Mouse (Mus musculus): Measurements from ENCODE around the gene Gm10803.
"Not testable (repeated sequence)": the region's sequence is repeated elsewhere in the genome, so short reads cannot be mapped to it uniquely, and the experiment has no call there.

Gm10803 gene

DNA sequence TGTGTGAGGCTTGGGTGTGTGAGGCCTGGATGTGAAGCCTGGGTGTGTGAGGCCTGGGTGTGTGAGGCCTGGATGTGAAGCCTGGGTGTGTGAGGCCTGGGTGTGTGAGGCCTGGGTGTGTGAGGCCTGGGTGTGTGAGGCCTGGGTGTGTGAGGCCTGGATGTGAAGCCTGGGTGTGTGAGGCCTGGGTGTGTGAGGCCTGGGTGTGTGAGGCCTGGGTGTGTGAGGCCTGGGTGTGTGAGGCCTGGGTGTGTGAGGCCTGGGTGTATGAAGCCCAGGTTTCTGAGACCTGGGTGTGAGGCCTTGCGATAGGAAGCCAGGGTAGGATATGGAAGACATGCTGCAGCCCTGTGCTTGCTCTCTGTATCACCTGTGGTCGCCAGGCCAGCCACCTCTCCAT is at the start of gene Gm10803:
Gm10803 (plus strand) TSS at position 301 of the 400 bp plus-strand sequence.
- in situ Hi-C loops (cut with MboI) = not testable (repeated sequence)

DNA sequence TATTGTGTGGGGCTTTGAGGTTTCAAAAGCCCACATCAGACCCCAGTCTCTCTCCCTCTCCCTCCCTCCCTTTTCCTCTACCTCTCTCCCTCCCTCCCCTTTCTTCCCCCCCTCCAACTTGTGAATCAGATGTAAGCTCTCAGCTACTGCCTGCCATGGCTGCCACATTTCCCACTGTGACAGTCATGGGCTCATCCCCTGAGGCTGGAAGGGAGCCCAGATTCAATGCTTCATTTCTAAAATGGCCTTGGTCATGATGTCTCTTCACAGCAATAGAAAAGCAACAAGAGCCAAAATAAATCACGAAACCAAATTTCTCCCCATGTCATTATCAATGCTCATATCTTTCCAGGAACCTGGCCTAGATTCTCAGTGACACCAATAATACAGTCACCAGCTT is 49.5 kb upstream of the Gm10803 start:
- in situ Hi-C loops (cut with MboI) = no loop called here

DNA sequence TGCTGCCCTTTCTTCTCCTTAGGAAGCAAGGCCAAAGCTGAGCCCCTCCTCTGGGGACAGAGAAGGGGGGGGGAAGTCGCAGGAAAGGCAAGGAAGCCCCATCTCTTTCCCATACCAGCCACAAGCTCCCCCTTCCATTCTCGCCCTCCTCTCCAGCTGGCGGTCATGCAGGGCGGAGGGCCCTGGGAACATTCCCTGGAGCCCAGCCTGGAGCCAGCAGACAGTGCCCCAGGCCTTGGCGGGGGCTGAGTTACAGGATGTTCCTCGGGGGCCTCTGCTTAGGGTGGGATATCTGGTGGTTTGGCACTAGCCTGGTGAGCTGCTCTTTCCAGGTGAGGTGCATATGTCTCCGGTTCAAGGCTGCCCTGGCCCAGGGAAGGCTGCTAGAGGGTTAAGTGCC is 48.2 kb upstream of the Gm10803 start:
- in situ Hi-C loops (cut with MboI) = no loop called here

DNA sequence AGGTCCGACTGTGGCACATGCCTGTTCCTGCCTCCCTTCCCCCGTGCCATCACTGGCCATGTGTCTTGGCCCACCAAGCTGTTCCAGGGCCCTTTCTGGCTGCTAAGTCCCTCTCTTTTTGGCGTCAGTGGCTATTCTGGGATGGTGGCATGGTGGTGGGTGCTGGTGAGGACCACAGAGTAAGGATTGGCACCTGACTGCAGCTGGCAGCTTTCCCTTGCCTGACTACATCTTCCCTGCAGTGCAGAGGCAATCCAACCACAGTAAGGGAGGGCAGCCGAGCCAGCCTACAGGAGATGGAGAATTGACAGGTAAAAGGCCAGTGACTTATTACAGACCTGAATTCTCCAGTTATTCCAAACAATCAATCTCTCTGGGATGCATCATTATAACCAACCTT is 45.1 kb upstream of the Gm10803 start:
- in situ Hi-C loops (cut with MboI) = no loop called here

DNA sequence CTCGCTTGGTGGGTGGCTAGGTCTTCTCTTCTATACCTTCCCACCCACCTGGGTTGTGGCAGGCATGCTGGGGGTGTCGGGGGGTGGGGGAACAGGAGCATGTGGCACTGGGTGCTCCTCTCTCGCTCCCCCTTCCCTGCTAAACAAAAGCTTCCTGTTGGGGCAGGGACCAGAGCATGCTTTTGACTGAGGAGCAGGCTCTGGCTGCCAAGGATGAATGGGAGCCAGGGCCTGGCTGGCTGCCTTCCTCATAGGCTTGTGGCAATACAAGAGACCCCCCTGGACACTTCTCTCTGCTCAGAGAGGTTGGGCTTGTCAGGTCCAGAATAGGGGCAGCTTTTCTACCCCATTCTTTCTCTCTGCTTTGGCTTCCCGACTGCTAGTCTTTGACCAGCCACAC is 39.3 kb upstream of the Gm10803 start:
- in situ Hi-C loops (cut with MboI) = no loop called here

DNA sequence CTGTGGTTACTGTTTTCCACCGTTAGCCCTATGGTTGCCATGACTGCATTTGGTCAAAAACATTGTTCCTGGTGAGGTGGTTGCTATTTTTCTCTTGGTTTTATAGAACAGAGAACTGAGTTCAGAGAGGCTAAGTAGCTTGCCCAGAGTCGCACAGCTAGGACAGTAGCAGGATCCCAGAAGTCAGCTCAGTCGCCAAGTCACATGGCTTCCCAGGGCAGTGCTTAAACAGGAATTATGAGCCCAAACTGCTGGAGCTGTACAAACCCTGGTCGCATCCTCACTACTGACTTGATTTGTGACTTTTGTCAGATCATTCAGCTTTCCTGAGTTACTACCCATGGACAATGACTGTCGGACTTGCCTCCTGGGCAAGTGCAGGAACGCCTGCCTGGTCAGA is 38.8 kb upstream of the Gm10803 start:
- in situ Hi-C loops (cut with MboI) = no loop called here

DNA sequence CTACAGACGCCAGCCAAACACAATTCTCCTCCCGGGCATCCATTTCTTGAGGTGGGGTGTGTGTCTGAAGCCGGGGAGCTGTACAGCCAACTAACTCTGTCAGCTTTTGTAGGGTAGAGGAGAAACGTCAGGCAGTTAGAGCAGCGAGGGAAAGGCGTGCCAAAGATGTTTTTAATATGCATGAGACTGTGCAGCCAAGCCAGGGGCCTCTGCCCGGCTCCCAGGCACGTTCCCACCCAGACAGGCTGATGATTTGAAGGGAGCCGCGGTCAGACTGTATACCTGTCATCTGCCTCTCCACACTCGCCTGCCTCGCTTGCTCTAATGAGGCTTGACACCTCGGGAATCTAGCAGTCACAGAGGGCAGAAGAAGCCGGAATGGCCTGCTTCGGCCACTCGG is 38.4 kb upstream of the Gm10803 start:
- in situ Hi-C loops (cut with MboI) = no loop called here

DNA sequence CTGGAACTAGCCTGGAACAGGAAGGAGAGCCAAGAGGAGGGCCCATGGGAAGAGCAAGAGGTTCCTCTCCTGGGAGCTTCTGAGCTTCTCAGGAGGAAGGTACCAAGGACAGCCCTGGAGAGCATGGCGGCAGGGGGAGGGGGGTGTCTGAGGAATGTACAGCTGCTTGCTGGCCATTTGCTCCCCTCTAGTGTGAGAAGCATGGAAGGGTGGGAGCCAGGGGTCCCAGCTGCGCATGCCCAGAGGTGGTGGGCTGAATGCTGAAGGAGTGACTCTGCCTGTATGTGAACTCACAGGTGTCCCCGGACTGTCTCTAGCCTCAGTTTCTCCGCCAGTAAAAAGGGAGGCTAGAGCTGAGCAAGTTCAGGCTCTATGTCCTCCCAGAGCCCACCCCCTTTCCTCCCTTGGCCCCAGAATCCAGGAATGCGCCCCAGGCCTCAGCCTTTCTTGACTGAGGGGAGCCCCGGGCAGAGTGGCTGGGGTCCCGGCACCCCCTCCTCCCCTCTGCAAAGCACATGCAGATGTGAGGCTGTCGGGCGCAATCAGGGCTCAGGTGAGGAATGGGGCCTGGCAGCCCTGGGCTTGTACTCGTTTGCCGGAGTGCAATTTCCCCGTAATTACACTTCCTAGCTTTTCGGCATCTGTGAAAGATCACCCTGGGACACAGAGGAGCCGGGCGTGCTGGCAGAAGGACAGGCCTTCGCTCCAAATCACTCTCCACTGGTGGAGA is 35.2 kb upstream of the Gm10803 start:
- in situ Hi-C loops (cut with MboI) = no loop called here

DNA sequence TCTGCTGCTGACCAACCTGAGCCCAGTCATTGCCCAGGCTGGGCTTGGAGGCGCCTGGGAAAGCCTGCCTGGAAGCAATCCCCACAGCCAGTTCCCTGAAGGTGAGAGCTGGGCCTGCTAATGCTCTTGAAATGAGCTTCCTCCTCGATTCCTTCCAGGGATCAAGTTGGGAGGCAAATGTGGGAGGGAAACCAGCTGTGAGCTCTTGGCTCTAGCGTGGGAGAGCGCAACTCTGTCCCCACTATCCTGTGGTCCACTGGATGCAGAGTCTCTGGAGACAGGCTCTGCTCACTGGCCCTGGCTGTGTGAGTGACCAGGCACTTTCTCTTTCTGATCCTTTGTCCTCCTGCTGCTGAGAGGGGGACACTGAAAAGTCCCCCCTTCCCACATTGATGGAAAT is 30.8 kb upstream of the Gm10803 start:
- in situ Hi-C loops (cut with MboI) = no loop called here

DNA sequence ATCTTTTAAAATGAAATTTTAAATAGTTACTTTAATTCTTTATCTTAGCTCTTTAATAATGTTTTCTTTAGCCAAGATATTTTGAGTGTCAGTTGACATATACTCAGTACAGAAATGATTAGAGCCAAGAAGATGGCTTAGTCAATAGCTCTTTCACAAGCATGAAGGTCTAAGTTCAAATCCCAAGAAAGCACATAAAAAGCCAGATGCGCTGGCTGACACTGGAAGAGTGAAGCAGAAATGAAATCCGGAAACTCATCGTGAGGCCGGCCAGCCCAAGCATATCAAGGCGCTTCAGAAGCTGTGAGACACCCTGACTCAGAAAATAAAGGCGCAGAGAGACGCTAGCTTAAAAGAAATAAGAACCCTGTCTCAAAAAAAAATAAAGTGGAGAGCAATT is 26.5 kb upstream of the Gm10803 start:
- in situ Hi-C loops (cut with MboI) = no loop called here

DNA sequence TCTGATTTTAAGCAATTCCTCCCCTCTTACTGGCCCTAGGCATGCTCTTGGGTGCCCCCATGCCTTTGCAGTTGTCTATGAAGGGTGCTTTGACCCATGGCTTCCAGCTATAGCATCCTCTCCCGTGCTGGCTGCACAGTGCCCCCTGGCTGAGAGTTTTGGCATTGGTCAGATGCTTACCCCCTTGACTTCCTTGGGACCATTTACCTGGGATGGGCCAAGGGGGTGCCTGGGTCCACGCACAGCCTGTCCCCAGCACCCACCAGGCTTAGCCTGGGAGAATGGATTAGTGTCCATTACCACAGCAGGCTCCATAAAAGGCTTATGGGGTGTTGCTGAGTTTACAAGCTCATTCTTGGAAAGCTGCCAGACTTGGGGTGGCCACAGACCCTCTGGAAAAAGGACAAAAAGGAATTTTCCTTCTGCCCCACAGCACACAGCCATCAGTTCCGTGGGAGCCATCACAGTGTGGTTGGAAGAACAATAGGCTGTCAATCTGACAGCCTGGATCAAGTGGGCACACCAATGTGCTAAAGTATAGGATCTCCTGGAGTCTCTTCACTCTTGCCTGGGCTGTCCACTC is 22.9 kb upstream of the Gm10803 start:
- in situ Hi-C loops (cut with MboI) = no loop called here

DNA sequence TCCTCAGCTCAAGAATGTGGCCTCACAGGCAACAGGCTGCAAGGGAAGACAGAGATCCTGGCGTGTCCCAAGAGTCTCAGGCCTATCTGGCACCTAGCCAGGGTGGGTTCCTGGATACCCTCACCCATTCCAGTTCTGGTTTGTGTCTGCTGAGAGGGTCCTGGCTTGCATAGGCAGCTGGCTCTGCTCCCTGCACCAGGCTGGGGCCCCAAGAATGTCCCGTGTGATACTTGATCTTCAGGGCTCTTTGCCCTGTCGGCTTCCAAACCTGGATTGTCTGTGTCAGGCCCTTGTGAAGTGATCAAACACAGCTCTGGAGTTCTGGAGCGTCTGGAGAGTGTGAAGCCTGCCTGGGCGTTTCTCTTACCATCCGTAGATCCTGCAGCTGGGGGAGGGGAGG is 22.2 kb upstream of the Gm10803 start:
- in situ Hi-C loops (cut with MboI) = no loop called here

DNA sequence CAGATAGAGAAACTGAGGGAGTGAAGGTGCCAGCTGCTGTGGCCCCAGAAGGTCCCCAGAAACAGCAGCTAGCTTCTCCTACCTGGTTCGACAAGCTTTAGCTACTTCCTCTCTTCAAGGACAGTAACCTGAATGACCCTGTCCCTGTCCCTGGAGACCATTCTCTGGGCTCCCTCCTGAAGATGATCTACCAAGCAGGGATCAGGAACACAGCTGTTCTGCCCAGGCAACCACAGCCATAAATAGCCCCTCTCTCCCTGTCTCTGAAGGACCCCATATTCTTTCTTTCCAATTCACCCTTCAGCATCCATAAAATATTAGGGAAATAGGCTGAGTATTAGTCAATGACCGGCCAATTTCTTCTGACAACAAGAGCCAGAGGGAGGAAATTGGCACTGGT is 18.6 kb upstream of the Gm10803 start:
- in situ Hi-C loops (cut with MboI) = no loop called here

DNA sequence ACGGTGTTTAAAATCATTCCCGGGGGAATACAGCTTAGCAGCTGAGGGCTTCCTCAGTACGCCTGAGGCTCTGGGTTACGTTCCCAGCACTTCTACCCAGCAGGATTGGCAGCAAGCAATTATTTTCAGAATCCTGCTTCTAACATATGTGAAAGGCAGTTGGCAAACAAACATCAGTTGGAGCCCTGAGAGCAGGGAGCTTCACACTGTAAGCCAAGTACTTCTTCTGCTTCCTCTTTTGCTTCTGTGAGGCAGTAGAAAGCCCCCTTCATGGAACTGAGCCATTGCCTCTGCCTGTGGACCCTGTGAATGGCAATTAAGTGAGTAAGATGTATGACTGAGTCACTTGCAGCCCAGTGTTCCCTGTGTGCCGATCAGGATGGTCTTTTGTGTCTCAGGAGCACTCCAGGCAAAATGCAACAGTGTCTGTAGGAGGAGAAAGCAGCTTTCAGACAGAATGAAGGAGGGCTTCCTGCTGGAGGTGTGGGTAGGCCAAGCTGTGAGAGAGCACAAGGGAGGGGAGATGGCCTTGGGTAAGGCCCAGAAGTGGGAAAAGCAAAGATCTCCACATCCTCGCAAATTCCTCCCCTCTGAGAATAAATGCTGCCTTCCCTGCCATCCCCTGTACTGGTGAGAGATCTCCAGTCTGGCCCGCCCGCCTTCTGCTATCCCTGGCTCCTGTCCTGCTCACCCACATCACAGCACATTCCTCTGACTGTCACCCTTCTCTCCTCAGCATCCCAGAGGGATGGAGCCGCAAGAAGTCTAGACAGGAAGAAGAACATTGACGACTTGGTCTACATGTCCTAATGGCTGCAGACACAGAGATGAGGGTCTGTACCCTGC is 7.5 kb upstream of the Gm10803 start:
- in situ Hi-C loops (cut with MboI) = no loop called here

DNA sequence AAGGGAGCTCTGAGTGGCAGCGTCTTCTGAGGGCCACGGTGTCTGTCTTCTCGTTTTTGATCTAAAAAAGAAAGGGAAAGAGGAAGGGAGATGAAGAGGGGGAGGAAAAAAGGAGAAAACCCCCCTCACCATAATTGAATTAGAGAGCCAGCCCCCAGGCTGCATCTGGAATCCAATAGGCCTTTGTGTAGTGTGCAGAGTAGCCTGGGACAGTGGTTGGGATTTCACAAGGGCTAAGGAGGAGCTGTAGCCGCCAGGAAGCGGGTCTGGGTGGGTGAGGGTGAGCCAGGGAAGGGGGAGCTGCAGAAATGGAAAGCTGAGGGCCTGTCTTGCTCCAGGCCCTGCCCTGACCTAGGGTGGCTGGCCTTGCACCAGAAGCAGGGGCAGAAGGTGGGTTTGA is 6.5 kb upstream of the Gm10803 start:
- in situ Hi-C loops (cut with MboI) = no loop called here

DNA sequence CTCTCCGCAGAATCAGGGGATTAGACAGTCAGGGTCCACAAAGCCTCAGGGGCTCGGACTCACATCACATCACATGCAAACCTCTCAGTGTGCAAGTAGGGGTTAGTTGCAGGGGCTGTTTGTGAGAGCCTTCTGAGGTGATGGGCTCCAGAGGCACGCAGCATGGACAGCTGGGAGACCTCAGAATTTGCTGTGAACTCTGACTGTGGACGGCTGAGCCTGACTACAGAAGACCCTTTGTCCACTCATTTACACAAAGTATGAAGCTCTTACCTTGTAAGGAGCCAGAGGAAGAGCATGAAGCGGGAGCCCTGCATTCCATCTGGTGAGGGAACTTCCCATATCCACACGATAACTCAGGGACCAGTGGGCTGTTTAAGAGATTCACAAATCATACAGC is 5.3 kb downstream of the Gm10803 start:
- in situ Hi-C loops (cut with MboI) = no loop called here

DNA sequence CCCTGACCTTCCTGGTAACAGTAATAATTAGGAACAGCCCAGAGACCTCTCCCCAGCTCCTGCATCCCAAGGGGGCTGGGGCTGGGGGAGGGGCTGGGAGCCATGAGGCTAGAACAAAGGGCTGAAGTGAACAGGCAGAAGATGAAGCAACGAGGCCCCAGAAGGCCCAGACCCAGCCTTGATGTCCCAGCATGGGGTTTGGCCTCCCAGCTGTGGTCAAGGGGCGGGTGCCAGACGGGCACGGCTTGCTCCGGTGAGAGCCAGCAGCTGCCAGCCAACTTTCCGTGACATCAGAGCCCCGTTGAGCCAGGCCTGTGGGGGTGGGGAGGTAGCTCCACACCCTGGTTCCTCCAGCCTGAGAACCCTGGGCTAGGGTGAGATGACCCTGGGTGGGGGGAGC is 7.3 kb downstream of the Gm10803 start:
- in situ Hi-C loops (cut with MboI) = no loop called here

DNA sequence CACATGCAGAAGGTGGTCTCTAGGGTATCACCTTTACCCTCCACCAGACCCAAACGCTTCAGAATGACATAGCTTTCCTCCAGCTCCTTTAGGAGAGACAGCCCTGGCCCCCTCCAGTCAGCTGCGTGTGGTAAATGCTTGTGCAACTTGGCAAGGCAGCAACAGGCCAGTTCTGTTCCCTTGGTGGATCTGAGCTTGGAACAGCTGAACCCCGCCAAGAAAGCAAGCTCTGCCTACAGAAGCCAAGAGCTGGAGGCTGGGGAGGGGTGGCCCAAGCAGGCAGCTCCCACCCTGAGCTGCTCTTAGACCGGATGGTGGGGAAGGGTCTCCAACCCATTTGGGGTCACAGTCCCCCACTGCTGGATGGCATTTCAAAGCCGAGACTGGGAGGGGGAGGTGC is 12.2 kb downstream of the Gm10803 start:
- in situ Hi-C loops (cut with MboI) = no loop called here

DNA sequence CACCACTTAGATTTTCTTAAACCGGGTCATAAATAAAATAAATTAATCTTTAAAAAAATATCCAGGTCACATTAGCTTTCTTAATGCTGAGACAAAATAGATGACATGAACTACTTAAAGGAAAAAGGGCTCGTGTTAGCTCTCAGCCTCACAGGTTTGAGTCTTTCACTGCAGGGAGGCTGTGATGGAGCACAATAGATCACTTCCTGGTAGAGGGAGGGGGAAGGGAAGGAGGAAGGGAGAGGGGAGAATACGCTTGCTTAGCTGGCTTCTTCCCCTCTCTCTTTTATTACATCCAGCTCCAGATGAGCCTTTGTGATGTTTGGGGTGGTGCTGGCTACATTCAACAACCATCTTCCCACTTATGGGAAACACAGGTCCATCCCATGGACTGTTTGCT is 20.9 kb downstream of the Gm10803 start:
- in situ Hi-C loops (cut with MboI) = no loop called here

DNA sequence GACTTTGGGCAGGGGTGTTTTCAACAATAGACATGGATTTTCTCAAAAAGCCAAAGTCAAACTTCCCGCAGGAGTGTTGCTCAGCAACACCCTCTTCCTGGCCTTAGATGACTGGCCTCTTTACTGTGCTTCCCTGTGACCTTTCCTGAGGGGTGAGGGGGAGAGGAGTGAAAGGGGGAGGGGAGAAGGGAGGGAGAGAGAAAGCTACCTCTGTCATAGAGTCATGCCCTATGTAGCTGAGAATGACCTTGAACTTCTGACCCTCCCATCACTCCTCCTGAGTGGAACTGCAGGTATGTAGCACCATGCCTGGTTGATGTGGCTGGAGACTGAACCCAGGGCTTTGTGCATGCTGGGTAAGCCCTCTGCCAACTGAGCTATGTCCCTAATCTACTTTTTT is 25.5 kb downstream of the Gm10803 start:
- in situ Hi-C loops (cut with MboI) = no loop called here

DNA sequence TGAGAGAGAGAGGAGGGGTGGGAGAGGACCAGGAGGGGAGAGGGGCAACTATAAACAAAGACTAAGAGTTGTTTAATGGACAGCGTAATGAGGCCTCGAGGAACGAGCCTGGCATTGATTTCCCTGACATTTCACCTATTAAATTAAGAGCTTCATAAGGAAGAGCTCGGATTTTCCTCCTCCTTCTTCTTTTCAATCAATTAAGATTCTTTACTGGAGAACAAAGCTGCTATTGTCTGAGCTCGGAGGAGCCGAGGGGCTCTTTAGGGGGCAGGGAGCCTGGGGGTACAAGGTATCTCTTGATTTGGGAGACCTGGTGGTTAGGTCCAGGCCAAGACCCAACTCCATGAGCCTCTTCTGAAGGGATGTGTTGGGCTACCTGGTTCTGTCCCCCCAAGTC is 27.1 kb downstream of the Gm10803 start:
- in situ Hi-C loops (cut with MboI) = no loop called here

DNA sequence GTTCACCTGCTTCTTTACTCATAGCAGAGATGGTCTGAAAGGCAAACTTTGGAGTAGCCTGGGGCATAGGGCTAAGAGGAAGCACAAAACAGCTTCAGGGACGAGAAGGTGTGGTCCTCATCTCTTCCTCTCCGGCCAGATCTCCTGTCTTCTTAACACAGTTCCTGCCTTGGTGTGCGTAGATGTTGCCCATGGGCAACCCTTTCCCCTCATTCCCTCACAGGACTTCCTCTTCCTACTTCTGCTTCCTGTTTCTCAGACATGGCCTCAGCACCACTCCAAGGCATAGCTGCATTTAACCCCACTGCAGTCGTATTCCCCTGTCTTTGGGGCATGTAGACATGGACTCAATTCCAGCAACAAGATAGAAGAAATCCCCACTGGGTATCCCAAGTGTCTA is 29.5 kb downstream of the Gm10803 start:
- in situ Hi-C loops (cut with MboI) = no loop called here

DNA sequence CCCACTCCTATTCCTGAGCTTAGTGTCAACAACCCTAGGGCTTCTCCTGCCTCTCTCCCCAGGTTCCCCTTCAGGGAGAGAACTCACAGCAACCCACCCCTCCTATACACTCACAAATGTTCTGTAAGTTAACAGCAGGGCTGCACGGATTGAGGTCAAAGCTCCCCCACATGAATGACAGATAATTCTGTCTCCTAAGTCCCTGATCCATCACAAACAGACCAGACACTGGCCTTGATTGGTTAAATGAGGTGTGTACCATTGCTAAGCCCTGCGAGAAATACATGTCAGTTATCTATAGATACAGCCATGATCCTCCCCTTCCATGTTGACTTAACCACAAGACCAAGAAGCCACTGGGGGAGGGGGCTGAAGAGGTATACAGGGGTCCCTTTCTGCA is 31.3 kb downstream of the Gm10803 start:
- in situ Hi-C loops (cut with MboI) = no loop called here
